Mouse (Mus musculus): ENCODE results near the gene Tapbp.

GRCm38 (mm10) chr17:33950131-33950625, 34.5 kb downstream of the Tapbp start:
- TF ChIP-seq CTCF (IDR thresholded peaks at IDR 0.05; ENCODE audit: control insufficient read depth, insufficient read depth, insufficient replicate concordance, low read depth, low read length) (no peak), POLR2A (IDR thresholded peaks at IDR 0.05; ENCODE audit: control insufficient read depth, low read depth, low read length) (no peak)
